Mouse (Mus musculus): ENCODE measurements around the gene Cnot10. TPM values are rescaled to one million over a fixed set of nuclear protein-coding genes. Genes with fewer than 3 reads are reported as not detected.

Gene Cnot10
- 46.0 and 47.5 TPM in 2 replicates for polyA plus RNA-seq (2012; rRNA removed)

DNA sequence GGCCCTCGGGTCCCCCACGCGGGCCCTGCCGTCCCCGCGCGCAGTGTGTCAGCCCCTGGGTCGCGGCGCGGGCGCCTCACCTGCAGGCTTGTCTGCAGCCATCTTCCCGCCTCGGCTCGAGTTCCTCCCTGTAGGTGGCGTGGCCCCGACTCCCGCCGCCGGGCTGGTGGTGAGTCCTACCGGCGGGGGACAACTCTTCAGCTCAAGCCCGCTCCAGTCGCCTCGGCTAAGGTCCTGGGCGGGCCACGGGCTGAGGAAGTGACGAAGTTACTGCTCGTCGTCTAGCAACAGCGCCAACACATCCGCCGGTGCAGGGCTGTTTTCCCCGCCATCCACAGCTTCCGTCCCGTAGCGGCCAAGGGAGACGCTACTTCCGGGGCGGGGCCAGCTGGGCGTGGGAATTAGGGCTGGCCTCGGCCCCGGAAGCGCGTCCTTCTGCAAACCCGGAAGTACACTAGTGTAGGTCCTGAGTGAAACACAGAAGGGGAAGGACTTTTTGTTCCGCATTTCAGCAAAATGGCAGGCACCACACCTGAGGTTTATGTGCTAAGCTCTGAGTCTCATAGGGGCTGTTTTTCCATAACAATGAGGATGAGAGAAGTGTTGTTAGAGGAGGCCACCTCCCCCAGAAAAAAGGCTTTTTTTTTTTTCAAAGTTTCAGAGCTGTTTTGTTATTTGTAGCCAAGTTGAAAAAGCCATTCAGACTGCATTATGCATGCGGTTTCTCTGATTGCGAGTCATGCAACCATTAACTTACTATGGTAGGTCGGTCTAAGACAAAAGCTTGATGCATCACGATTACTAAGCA, at the start of gene Cnot10:
Gene Cnot10 (minus strand): TSS at position 346 of the 808 bp plus-strand sequence.

DNA sequence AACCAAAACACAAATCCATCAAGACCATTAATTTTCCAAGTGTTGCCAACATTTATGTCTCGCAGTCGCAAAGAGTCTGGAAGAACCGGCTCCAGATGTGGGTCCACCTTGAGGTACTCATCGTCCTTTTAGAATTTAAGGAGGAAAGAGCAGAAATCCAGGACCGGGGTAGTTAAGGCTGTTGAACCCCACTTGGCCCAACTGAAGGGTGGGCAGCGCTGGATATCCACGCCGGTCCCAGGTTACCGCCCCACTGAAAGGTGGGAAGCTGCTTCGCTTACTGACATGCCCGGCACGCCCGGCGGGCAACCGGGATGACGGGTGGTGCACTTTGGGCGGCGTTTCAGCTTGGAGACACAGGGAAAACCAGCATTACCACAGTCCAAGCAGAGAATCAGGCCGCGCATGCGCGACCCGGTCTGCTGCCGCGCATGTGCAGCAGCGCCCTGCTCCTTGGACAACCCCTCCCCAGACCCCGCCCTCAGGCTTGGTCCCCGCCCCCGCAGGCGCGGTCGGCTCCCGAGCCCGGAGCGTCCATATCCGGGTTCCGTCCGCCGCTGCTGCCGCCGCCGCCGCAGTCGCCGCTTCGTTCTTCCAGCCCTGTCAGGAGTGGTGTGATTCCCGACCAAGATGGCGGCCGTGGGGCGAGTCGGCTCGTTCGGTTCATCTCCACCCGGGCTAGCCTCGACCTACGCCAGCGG, 48.4 kb upstream of the Cnot10 start, which contains the start of gene Dync1li1:
Gene Dync1li1 (plus strand): TSS at position 539 of the 701 bp plus-strand sequence.

DNA sequence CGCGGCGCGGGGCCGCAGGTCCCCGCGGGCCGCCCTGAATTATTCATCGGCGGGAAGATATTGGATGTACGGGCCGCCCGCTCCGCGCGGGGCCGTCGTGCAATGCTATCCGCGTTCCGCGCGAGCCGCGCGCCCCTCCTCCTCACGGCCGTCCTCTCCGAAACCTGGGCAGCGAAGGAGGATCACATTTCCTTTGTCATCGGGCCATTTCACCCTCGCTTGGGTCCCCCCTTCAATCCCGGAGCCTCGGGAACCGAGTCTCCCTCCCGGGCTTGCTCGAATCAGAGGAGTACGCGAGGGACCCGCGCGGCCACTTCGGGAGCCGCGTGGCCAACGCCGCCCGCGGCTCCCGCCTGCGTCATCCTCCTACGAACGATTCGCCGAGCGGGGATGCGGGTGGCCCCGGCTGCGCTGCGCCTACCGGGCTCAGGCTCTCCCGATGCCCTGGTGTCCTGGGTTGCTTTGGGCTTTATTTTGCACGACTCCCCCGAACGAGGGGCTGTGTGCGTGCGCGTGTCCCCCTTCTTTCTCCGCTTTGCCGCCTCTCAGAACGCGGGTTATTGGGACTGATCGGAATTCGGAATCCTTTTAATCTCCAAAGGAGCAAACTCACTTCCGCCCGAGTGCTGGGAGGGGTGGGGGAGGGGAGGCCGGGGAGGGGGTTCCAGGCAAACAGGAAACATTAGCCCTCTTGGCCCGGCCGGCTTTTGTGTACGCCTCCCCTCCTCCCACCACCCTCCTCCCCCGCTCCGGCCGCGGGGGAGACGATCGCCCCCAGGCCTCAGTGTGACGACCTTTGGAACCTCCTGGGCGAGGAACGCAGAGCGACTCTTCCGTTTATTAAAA, 76.0 kb downstream of the Cnot10 start, which contains the start of gene Trim71:
Gene Trim71 (minus strand): TSS at position 609 of the 846 bp plus-strand sequence.

Other genes with a start within 250 kb of the Cnot10 start
- 288 and 559 TPM in 2 replicates for gene Crtap, start 249.5 kb downstream of the Cnot10 start, polyA plus RNA-seq (2012; rRNA removed)
- 48.0 and 65.2 TPM in 2 replicates for gene Glb1, start 239.1 kb downstream of the Cnot10 start, polyA plus RNA-seq (2012; rRNA removed)
- gene Tmppe, start 239.1 kb downstream of the Cnot10 start, polyA plus RNA-seq (2012; rRNA removed): 10.8 and 11.6 TPM in 2 replicates
- 0.16 and 0.18 TPM in 2 replicates for gene Ccr4, start 135.3 kb downstream of the Cnot10 start, polyA plus RNA-seq (2012; rRNA removed)
- gene C130032M10Rik, start 124.5 kb downstream of the Cnot10 start, polyA plus RNA-seq (2012; rRNA removed): not detected in 2 replicates
- gene Trim71, start 75.8 kb downstream of the Cnot10 start, polyA plus RNA-seq (2012; rRNA removed): 0.19 and 0.26 TPM in 2 replicates
- 13.7 and 16.1 TPM in 2 replicates for gene Dync1li1, start 48.6 kb upstream of the Cnot10 start, polyA plus RNA-seq (2012; rRNA removed)
- 37.0 and 37.2 TPM in 2 replicates for gene Cmtm6, start 90.9 kb upstream of the Cnot10 start, polyA plus RNA-seq (2012; rRNA removed)
- gene Cmtm7, start 141.7 kb upstream of the Cnot10 start, polyA plus RNA-seq (2012; rRNA removed): 214 and 232 TPM in 2 replicates
- gene Cmtm8, start 204.0 kb upstream of the Cnot10 start, polyA plus RNA-seq (2012; rRNA removed): 63.1 and 70.1 TPM in 2 replicates